Mouse (Mus musculus) cortical plate, adult 2 months (tissue): ENCODE results near the gene Phf14.

ENCODE experiments used
- CTCF ChIP-seq: fragments of 200-500 bp; IDR thresholded peaks from 2 replicates; pipeline ENCODE4 v1.5.1; 2011; ENCODE audit warnings: mild to moderate bottlenecking, control low read depth, low read length; ENCODE audit not compliant: insufficient read depth; ENCODE audit errors: extremely low read depth
- POLR2A ChIP-seq: fragments of 200-500 bp; IDR thresholded peaks from 2 replicates; pipeline ENCODE4 v1.6.1; 2011; ENCODE audit warnings: mild to moderate bottlenecking, low read length, control low read depth; ENCODE audit not compliant: insufficient read depth; ENCODE audit errors: extremely low read depth

- TF ChIP-seq CTCF (no peak), POLR2A (no peak)
These were observed 160.3 kb downstream of the Phf14 start for GRCm38 (mm10) chr6:12067956-12068355.
